Mouse (Mus musculus): ENCODE measurements around the gene Iqschfp. TPM values are rescaled to one million over a fixed set of nuclear protein-coding genes. Genes with fewer than 3 reads are reported as not detected.
A peak's percentile ranks its signal among the peaks of the same experiment; 100 is the strongest.

The Iqschfp gene
- polyA plus RNA-seq, 1 experiment from 2014 or later = 6.1 TPM

DNA sequence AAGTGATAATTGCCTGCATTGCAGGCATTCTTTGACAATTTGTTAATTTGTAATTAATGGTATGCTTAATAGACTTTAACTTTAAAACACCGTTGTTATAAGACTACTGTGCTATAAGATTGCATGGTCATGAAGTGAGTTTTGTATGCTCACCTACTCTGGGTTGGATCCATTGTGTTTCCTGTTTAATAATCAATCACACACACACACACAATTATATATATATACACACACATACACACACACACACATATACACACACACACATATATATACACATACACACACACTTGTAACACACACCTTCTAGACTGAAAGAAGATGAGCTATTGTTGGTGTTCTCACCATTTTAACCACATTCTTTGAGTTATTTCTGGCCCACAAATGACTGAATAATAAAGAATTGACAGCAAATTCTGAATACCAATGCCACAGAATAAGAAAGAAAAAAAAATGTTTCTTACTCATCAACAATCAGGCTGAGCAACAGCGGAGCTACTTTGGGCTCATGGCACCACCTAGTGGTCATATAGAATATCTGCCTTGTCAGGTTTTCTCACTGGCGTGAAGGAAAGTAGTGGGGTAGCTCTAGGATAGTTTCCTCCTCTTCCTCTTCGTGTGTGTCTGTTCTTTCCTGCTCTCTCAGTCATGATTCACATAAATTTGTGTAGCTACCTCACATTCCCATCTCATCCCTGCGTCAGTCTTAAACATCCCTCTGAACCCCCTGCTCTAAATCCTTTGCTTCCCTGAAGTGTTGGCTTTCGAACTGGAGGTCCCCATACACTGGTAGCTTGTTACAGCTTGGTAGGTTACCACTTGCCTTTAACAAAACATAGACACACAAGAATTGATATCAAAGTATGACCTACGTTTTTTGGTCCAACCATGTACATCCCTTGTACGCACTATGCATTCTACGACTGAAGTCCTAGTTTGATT is 153.7 kb downstream of the Iqschfp start:
- Histone ChIP-seq H3K27ac (replicated peaks) (no peak overlapping the region), H3K4me1 (peaks cover 6% of the 10 kb centered on the region; the same call in 1 of the 2 replicates), H3K9ac (replicated peaks) (no peak overlapping the region), H3K4me3 (no peak overlapping the region), H3K9me3 (no peaks in the 10 kb centered on the region), H3K36me3 (no peaks in the 10 kb centered on the region), H3K27me3 (peaks cover 6% of the 10 kb centered on the region; the same call in 1 of the 2 replicates), H3K4me2 (replicated peaks) (no peak overlapping the region)
- peak; percentile 66; the same call in 1 of the 2 replicates for ATAC-seq (ENCODE audit: low FRiP score, low read depth)
- 57% methylated on average over 9 of the region's 9 CpGs for WGBS

DNA sequence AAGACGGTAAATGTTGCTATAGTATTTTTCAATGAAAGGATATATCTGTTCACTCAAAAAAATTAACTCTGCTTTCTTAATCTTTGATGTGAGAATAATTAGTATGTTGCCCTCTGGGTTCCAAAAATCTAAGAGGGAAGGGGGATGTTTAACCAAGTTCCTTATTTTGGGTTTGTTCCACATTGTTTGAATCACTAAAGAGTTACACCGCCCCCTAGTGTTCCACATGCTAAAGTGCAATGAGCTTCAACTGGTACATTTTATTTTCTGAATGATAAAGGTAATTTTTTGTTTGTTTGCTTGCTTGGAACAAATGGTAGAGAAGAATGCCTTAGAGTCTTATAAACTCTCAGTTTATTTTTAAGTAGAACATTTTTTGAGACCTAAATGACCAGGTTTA is 161.5 kb downstream of the Iqschfp start:
- Histone ChIP-seq H3K9me3 (no peaks in the 10 kb centered on the region), H3K27me3 (peaks cover 15% of the 10 kb centered on the region; the same call in 1 of the 2 replicates), H3K27ac (replicated peaks) (no peak overlapping the region), H3K4me2 (replicated peaks) (no peak overlapping the region), H3K4me1 (no peaks in the 10 kb centered on the region), H3K9ac (replicated peaks) (no peak overlapping the region), H3K4me3 (no peak overlapping the region), H3K36me3 (no peaks in the 10 kb centered on the region)
- WGBS = 49% methylated on average over 2 of the region's 2 CpGs
- no peak for ATAC-seq (ENCODE audit: low FRiP score, low read depth)

DNA sequence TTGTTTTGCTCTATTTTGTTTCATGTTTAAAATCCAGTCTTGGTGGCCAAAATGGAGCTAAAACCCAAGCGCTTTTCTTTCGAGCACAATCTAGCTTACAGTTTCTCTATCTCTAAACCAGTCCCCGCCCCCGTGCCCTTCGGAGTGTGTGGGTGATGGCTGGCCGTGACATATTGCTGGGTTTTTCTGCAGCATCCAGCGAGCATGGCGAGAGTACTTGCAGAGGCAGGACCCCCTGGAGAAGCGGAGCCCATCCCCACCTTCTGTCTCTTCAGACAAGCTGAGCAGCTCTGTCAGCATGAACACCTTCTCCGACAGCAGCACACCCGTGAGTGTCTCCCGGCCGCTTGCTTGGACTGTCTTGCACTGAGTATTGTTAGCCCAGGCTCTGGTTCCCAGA is 163.0 kb downstream of the Iqschfp start:
- Histone ChIP-seq H3K27ac (replicated peaks) (no peak overlapping the region), H3K9me3 (no peaks in the 10 kb centered on the region), H3K36me3 (no peaks in the 10 kb centered on the region), H3K27me3 (peaks cover 15% of the 10 kb centered on the region; the same call in 1 of the 2 replicates), H3K4me2 (replicated peaks) (no peak overlapping the region), H3K4me3 (no peak overlapping the region), H3K4me1 (no peaks in the 10 kb centered on the region), H3K9ac (replicated peaks) (no peak overlapping the region)
- ATAC-seq (ENCODE audit: low FRiP score, low read depth) = no peak
- 64% methylated on average over 13 of the region's 13 CpGs for WGBS

DNA sequence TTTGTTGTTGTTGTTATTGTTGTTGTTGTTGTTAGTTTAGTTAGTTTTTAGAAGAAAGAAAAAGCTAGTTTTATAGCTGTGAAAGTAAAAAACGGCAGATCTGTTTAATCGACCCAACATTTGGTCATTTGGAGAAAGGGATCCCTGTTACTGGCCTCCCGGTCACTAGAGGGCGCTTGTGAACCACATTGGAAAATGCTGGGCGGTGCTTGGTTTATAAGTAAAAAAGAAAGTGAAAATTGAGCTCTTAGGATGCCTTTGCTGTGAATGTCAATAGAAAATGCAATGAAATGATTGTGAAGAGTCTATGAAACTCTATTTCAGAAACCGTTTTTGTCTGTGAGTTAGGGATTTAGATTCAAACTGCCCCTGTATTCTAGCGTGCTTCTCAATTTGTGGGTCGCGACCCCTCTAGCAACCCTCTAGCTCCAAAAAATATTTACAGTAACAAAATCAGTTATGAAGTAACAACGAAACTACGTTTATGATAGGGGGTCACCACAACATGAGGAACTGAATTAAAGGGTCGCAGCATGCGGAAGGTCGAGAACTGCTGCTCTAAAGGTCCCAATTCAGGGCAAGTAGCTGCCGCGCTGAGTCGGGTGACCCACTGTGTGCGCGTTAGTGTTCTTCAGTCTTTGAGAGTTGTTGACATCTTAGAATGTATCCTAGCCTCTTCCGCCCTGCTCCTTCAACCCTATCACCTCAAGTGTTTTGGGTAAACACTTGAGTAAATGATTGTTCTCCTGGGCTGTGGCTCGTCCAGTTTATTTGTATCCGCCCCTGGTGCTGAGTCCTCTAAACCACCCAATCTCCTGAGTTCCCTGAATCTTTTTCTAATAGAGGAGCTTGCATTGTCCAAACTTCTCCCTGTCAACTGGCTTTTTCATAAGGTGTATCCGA is 164.6 kb downstream of the Iqschfp start:
- Histone ChIP-seq H3K4me1 (no peaks in the 10 kb centered on the region), H3K4me3 (no peak overlapping the region), H3K36me3 (no peaks in the 10 kb centered on the region), H3K27ac (replicated peaks) (no peak overlapping the region), H3K4me2 (replicated peaks) (peak overlapping the region; percentile 22), H3K27me3 (peaks cover 15% of the 10 kb centered on the region; the same call in 1 of the 2 replicates), H3K9ac (replicated peaks) (no peak overlapping the region), H3K9me3 (no peaks in the 10 kb centered on the region)
- WGBS = 59% methylated on average over 23 of the region's 23 CpGs
- no peak for ATAC-seq (ENCODE audit: low FRiP score, low read depth)

DNA sequence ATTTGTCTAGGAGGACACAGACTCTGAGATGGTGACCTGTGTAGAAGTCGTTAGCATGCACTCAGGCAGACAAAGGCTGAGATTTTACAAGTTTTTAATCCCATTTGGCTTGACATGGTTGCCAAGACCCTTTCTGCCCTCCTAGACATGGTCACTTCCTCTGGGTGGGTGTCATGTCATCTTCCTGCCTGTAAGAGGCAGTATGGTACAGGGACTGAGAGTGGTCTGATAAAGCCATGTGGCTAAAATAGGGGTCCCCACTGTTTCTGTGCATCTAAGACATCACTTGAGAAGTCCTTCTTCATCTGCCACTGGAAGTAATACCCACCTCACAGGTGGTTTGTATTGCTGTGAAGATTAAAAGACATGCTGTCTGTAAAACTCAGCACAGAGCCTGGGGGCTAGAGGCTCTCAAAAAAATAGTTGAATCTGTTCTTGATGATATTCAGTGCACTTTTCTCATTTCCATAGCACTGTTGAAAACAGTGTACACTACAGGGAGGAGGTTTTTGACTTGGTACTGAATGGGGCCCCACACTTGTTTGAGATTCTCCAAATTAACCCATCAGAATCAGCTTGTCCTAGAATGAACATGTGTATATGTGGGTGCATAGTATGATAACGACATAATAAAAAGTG is 167.2 kb downstream of the Iqschfp start:
- no peak overlapping the region for H3K4me3 ChIP-seq
- H3K9me3 ChIP-seq = no peaks in the 10 kb centered on the region
- no peak overlapping the region for H3K9ac ChIP-seq (replicated peaks)
- peak; percentile 65; the same call in 1 of the 2 replicates for ATAC-seq (ENCODE audit: low FRiP score, low read depth)
- no peaks in the 10 kb centered on the region for H3K36me3 ChIP-seq
- WGBS = 46% methylated on average over 2 of the region's 2 CpGs
- H3K4me2 ChIP-seq (replicated peaks) = no peak overlapping the region
- peaks cover 15% of the 10 kb centered on the region; the same call in 1 of the 2 replicates for H3K27me3 ChIP-seq
- H3K27ac ChIP-seq (replicated peaks) = no peak overlapping the region
- H3K4me1 ChIP-seq = no peaks in the 10 kb centered on the region

DNA sequence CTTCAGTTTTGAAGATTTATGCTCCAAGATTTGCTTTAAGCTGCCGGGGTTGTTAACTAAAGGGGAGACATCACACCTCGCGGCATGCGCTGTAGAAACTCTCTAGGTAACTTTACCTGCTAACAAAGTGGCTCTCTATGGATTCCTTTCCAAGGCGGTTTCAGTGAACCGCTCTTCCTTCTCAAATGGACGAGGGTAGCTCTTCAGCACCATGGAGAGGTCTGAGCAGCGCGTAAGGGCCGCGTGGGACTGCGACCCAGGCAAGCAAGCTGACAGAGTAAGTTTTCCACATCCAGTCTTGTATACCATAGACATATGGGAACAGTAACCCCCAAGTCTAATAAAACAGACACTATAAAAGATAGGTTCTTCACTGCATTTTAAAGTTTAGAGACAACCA is 172.7 kb downstream of the Iqschfp start, which contains the start of gene Schip1:
TSS of gene Schip1 (plus strand) at position 72 of the 400 bp plus-strand sequence.
- Histone ChIP-seq H3K4me2 (replicated peaks) (no peak within 1 kb of the TSS), H3K27ac (replicated peaks) (no peak within 1 kb of the TSS)
- 45% methylated on average over 12 of the region's 12 CpGs for WGBS

DNA sequence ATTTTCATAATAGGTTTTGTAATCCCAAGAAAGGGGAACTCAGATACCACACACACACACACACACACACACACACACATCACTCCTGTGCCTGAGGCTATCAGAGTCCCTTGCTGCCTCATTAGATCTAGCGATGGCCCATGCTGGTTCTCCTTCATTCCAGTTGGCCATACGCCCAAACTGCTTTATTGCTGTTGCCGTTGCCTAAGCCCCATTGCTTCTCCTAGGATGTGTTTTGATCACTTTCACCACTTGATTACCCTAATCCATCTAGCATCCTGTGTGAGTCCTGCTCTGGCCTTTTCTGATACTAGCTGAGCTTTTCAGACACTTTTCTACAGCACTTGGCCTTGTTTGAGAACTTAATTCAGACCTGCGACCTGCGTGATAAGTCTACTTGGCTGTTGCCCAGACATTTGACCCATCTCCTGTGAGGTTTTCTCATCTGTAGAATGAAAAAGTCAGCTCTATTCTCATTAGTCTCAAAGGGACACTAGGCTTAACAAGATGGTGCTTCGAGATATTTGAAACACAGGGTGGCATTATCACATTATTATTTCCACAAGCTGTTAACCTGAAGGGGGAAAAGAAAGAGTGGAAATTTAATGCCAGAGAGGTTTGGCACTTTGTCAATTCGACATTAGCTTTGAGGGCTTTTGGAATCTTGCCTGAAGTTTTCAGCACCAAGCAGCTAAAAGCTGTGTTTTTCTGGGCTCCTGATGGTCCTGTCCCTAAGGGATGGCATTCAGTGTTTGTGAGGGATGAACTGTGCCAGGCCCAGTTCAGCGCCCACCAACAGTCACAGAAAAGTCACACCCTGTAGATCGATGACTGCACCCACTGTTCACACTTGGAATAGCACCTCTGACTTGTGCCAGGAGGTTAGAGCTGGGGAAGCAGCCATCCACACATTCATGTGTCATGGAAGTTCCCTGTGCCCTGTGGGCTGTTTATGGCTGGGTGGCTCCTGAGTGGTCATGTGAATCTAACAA is 179.7 kb downstream of the Iqschfp start:
- Histone ChIP-seq H3K4me1 (no peaks in the 10 kb centered on the region; the same call in 1 of the 2 replicates), H3K9me3 (no peaks in the 10 kb centered on the region), H3K9ac (replicated peaks) (no peak overlapping the region), H3K4me3 (no peak overlapping the region), H3K27me3 (no peaks in the 10 kb centered on the region), H3K27ac (replicated peaks) (no peak overlapping the region), H3K4me2 (replicated peaks) (no peak overlapping the region), H3K36me3 (no peaks in the 10 kb centered on the region)
- no peak for ATAC-seq (ENCODE audit: low FRiP score, low read depth)
- WGBS = 78% methylated on average over 9 of the region's 9 CpGs

More for the DNA sequence above, 172.7 kb downstream of the Iqschfp start, which contains the start of gene Schip1:
- Histone ChIP-seq H3K27me3 (no peaks in the 10 kb centered on the region), H3K9ac (replicated peaks) (no peak within 1 kb of the TSS), H3K36me3 (no peaks in the 10 kb centered on the region), H3K4me3 (no peak within 1 kb of the TSS), H3K4me1 (no peaks in the 10 kb centered on the region), H3K9me3 (no peaks in the 10 kb centered on the region)
- no peak for ATAC-seq (ENCODE audit: low FRiP score, low read depth)

DNA sequence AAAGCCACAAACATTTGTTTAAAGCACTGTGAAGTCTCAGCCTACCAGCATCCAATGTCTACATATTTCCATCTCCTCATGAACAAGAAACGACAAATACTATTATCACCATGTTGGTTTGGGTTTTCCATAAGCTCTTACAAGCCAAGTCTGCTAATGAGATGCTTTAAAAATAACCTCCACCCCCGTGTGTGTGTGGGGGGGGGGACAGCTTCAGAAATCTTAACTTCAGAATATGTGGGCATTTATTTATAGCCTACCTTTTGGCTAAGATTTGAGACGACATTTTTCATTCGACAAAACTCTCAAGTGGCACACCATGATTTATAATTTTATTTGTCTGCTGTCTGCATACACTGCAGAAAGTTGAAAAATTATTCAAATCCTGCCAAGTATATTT is 185.4 kb downstream of the Iqschfp start:
- H3K9me3 ChIP-seq = no peaks in the 10 kb centered on the region
- H3K36me3 ChIP-seq = no peaks in the 10 kb centered on the region
- 77% methylated on average over 4 of the region's 4 CpGs for WGBS
- H3K4me3 ChIP-seq = no peak overlapping the region
- H3K4me2 ChIP-seq (replicated peaks) = no peak overlapping the region
- H3K27me3 ChIP-seq = no peaks in the 10 kb centered on the region
- no peak for ATAC-seq (ENCODE audit: low FRiP score, low read depth)
- H3K27ac ChIP-seq (replicated peaks) = no peak overlapping the region
- H3K4me1 ChIP-seq = no peaks in the 10 kb centered on the region
- H3K9ac ChIP-seq (replicated peaks) = no peak overlapping the region

DNA sequence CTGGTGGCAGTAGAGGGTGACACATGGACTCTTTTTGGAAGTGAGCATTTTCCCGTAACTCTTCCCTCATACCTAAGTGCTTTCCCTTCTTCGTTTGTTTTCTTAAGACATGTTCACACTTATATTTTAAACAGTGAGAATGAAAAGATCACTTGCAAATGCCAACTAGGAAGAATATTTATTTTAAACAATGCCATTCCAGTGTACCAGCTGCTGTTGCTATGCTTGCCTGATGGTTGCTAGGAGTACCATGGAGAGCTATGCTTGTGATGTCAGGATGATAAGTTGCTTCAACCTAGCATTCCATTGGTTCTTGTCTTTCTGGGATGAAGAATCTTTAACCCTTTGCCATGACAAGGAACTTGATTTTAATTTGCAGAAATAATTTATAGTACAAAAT is 193.0 kb downstream of the Iqschfp start:
- no peaks in the 10 kb centered on the region for H3K27me3 ChIP-seq
- no peak overlapping the region for H3K27ac ChIP-seq (replicated peaks)
- no peak overlapping the region for H3K9ac ChIP-seq (replicated peaks)
- H3K9me3 ChIP-seq = no peaks in the 10 kb centered on the region
- no peaks in the 10 kb centered on the region for H3K36me3 ChIP-seq
- no peak overlapping the region for H3K4me2 ChIP-seq (replicated peaks)
- no peak for ATAC-seq (ENCODE audit: low FRiP score, low read depth)
- no peak overlapping the region for H3K4me3 ChIP-seq
- H3K4me1 ChIP-seq = no peaks in the 10 kb centered on the region
- 81% methylated on average over 2 of the region's 2 CpGs for WGBS

DNA sequence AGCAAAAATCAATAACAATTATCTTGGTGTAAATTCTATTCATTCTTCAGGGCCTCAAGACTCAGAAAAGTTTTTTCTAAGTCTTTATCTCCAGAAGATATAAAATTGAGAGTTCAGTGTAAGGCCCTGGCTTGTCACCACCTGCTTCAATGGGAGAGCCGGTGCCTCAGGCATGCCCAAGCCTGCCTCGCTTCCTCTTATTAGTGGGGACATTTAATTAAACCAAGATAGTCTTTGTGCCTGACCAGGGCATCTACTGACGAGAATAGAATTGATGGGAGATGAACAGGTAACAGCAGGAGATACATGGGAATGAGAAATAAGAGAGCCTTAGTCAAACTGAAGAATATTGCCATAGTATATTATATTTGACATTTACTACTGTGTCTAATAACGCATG is 200.1 kb downstream of the Iqschfp start:
- H3K4me1 ChIP-seq = peaks cover 1% of the 10 kb centered on the region; the same call in 1 of the 2 replicates
- H3K9ac ChIP-seq (replicated peaks) = no peak overlapping the region
- H3K9me3 ChIP-seq = no peaks in the 10 kb centered on the region
- H3K27ac ChIP-seq (replicated peaks) = no peak overlapping the region
- WGBS = 83% methylated on average over 4 of the region's 4 CpGs
- no peak for ATAC-seq (ENCODE audit: low FRiP score, low read depth)
- H3K4me2 ChIP-seq (replicated peaks) = no peak overlapping the region
- H3K4me3 ChIP-seq = no peak overlapping the region
- no peaks in the 10 kb centered on the region for H3K36me3 ChIP-seq
- no peaks in the 10 kb centered on the region for H3K27me3 ChIP-seq
